Mouse (Mus musculus): ENCODE results near the gene Utp18. TPM values are rescaled to one million over a fixed set of nuclear protein-coding genes. Genes with fewer than 3 reads are reported as not detected.
A peak's percentile ranks its signal among the peaks of the same experiment; 100 is the strongest.

The Utp18 gene
- total RNA-seq, 2 experiments from 2014 or later = 23.7 to 24.9 TPM

DNA sequence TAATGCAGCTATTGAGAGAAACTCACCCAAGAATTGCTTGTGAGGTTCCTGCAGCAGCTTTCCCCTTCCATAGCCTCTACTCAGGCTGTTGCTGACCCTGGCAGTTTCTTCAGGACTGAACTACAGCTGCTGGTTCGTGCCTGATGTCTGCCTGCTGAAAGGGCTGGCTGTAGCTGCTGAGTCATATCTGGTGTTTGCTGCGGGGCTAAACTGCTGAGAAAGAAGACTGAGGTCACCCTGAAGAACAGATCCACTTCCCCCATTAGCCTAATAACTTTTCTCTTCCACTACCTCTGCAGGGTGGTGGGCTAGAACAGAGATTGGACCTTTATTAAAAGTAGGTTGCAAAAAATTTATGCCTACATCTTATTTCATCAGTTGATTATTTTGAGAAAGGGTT, 49.8 kb downstream of the Utp18 start:
- intact Hi-C loops (cut with DNase I) = no loop called here
- DNase-seq (ENCODE audit: low spot score in 2 of 2) = no peak

- DNase-seq (ENCODE audit: low spot score in 2 of 2) = no peak
- intact Hi-C loops (cut with DNase I) = no loop called here
Observed at GRCm38 (mm10) chr11:93829971-93830370, 55.6 kb downstream of the Utp18 start.

- intact Hi-C loops (cut with DNase I) = no loop called here
- peak; percentile 44 for DNase-seq (ENCODE audit: low spot score in 2 of 2)
Observed at GRCm38 (mm10) chr11:93829327-93829679, 56.3 kb downstream of the Utp18 start.

GRCm38 (mm10) chr11:93828619-93829326, 56.8 kb downstream of the Utp18 start:
- no peak for DNase-seq (ENCODE audit: low spot score in 2 of 2)
- intact Hi-C loops (cut with DNase I) = no loop called here

DNA sequence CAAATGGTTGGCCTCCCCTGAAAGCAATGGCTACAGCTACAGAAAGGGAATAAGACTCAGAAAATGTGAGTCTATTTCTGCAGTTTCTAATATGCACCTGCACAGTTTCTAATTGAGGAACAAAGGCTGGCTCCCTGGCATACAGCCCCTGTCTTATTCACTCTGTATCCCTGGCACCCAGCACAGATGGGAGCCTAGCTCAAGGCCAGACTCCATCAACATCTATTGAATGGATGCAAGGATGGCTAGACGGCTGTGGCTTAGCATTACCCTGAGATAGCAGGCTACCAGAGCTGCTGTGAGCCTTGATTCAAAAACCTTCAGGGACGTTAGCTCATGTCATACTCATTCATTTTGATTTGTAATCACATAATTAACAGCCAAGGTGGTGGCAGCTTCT, 63.3 kb downstream of the Utp18 start:
- intact Hi-C loops (cut with DNase I) = no loop called here
- no peak for DNase-seq (ENCODE audit: low spot score in 2 of 2)

DNA sequence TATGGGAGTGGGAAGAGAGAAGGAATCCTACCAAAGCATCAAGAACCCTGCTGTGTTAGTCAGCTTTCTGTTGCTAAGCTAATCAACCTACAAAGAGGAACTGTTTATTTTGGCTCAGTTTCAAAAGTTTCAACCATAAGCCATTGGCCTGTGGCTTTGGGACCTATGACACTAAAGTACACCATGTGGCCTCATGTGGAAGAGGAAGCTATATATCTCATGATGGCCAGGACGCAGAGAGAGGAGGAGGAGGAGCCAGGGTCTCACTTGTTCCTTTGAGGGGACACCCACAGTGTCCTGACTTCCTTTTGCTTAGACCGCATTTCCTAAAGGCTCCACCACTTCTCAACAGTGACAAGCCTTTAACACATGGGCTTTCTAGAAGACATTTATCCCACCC, 64.0 kb downstream of the Utp18 start:
- intact Hi-C loops (cut with DNase I) = no loop called here
- DNase-seq (ENCODE audit: low spot score in 2 of 2) = no peak

DNA sequence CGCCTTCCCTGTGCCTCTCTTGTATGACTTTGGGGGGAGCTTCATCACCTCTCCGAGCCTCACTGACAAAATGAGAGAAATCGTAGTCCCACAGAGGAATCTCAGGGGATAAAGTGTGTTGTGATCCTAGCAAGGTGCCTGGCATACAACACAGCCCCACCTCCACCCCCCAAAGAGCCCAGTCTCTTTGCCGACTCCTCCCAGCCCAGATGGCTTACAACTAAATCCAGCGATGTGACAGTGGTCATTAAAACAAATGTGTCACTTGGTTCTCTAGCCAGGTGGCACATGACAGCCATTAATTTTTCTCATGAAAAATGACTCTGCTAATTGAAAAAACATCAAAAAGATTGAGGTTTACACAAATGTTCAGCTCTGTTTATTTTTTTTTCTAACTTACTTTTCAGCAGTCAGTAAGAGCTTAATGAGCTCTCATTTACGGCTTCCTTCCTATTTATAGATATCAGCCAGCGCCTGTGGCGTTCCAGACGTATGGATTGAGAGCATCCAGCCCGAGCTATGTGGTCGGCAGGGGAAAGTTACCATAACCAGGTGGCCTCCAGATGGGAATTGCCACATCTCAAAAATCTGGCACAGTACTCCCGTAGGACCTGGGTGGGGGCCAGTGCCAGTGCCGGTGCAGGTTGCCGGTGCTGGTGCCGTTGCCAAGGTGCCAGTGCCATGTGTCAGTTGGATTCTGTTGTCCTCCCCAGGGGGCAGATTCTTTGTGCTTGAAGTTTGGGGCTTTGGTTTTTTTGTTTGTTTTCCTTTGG, 67.4 kb downstream of the Utp18 start:
- DNase-seq (ENCODE audit: low spot score in 2 of 2) = no peak

DNA sequence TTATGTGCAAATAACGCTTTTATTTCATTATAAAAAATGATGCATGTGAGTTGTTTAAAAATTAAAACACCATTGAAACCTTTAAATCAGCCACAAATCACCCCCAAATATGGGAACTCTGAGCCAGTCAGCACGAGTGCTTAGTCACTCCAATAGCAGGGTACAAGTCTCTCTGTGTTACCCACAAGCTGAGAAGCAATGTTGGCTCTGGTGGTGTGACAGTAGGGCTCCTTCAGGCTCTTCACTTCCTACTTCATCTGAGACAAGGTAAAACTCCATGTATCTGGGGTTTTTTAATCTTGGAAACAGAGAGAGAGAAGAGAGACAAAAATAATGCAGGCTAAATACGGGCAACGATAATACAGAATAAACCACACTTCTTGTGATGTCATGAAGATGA, 72.6 kb downstream of the Utp18 start:
- intact Hi-C loops (cut with DNase I) = loop anchor here (2.0 to 5.0 kb wide), 2 partner anchors 261 to 668 kb away; no protein-coding TSS in a partner anchor

More for the DNA sequence above, 67.4 kb downstream of the Utp18 start:
- intact Hi-C loops (cut with DNase I) = loop anchor here (5.0 kb wide), 1 partner anchor 346 kb away; no protein-coding TSS in a partner anchor

GRCm38 (mm10) chr11:93812125-93812868, 73.3 kb downstream of the Utp18 start:
- intact Hi-C loops (cut with DNase I) = loop anchor here (2.0 to 5.0 kb wide), 2 partner anchors 260 to 667 kb away; no protein-coding TSS in a partner anchor
- peak; percentile 74 to 89 for DNase-seq (ENCODE audit: low spot score in 2 of 2)

More for the DNA sequence above, 72.6 kb downstream of the Utp18 start:
- DNase-seq (ENCODE audit: low spot score in 2 of 2) = peak in 1 of 2 experiments; percentile 37

Other genes with a start within 250 kb of the Utp18 start
- gene Mbtd1, start 86 bp upstream of the Utp18 start, total RNA-seq (2021) = 10 to 100 TPM; 28.1 to 34.1 TPM
- gene Nme2, start 70.5 kb upstream of the Utp18 start, total RNA-seq (2021) = 10 to 100 TPM; 63.4 to 79.0 TPM
- 100 to 1,000 TPM; 106 to 109 TPM for gene Gm20390, start 82.5 kb upstream of the Utp18 start, total RNA-seq (2021)
- gene Nme1, start 82.8 kb upstream of the Utp18 start, total RNA-seq (2021) = 100 to 1,000 TPM; 119 TPM
- 100 to 1,000 TPM; 272 to 282 TPM for gene Spag9, start 110.3 kb upstream of the Utp18 start, total RNA-seq (2021)